Mouse (Mus musculus): ENCODE results near the gene Negr1. TPM values are rescaled to one million over a fixed set of nuclear protein-coding genes. Genes with fewer than 3 reads are reported as not detected.

The Negr1 gene
- total and polyA plus RNA-seq, 3 experiments, result not detected

DNA sequence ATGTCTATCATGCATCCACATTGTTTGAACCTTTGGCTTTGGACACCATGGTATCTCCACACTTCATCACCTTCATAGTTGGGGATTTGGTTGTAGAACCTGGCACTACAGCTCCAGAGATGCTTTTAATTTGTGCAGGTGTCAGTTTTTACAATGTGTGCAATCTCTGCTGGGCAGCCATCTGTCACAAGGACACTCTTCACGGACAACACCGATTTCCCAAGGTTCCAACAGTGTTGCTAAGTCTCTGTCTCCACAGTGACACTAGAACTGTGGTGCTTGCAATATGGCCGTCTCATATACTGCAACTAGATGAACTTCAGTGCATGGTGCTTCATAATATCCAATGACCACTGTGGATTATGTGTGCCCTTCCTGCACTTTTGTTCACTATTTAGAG, 425.5 kb downstream of the Negr1 start:
- in situ Hi-C loops (cut with MboI; ENCODE audit: low pct_ligation_motif_present, low pct_unique_long_range_greater_than_20kb, low sequenced_read_pairs), result no loop called here
- Histone ChIP-seq H3K9ac (ENCODE audit: insufficient read depth, low read depth) (no peak overlapping the region), H3K9me3 (replicated peaks; ENCODE audit: low read length) (no peaks in the 10 kb centered on the region), H3K27ac (ENCODE audit: insufficient read depth, low read depth) (no peak overlapping the region), H3K4me3 (replicated peaks in 1 of 3; ENCODE audit: low read depth in 2 of 3, low read length in 2 of 3, poor library complexity in 1 of 3) (no peak overlapping the region), H3K27me3 (replicated peaks) (no peaks in the 10 kb centered on the region), H3K79me2 (replicated peaks; ENCODE audit: control insufficient read depth, extremely low read depth, insufficient read depth, poor library complexity, severe bottlenecking) (no peaks in the 10 kb centered on the region), H3K36me3 (replicated peaks in 1 of 2; ENCODE audit: control insufficient read depth in 1 of 2, insufficient read depth in 1 of 2, low read length in 1 of 2) (no peaks in the 10 kb centered on the region), H3K4me1 (ENCODE audit: control insufficient read depth in 1 of 2, insufficient read depth in 2 of 2) (no peaks in the 10 kb centered on the region), H3K4me2 (ENCODE audit: insufficient read depth, low read depth, poor library complexity, severe bottlenecking) (no peak overlapping the region)
- dilution Hi-C loops (cut with MboI; ENCODE audit: extremely low pct_ligation_motif_present, extremely low pct_unique_long_range_greater_than_20kb, low sequenced_read_pairs), result no loop called here
- no peak for DNase-seq (ENCODE audit: extremely low read depth)
- TF ChIP-seq NRF1 (IDR thresholded peaks at IDR 0.05; ENCODE audit: low read depth, low read length), result no peak
- TF ChIP-seq PAX5 (IDR thresholded peaks at IDR 0.05; ENCODE audit: low read length), result no peak
- no peak for TF ChIP-seq CTCF (conservative IDR thresholded peaks at IDR 0.05 in 1 of 2, IDR thresholded peaks at IDR 0.05 in 1 of 2; ENCODE audit: low read depth in 2 of 2, low read length in 2 of 2)
- TF ChIP-seq CHD1 (IDR thresholded peaks at IDR 0.05; ENCODE audit: low read depth, low read length), result no peak
- TF ChIP-seq MEF2A (IDR thresholded peaks at IDR 0.05; ENCODE audit: borderline replicate concordance, low read depth, low read length), result no peak
- no peak for TF ChIP-seq CHD2 (IDR thresholded peaks at IDR 0.05; ENCODE audit: low read length)
- no peak for TF ChIP-seq USF1 (IDR thresholded peaks at IDR 0.05; ENCODE audit: low read depth, low read length)
- TF ChIP-seq EP300 (IDR thresholded peaks at IDR 0.05; ENCODE audit: low read length), result no peak
- TF ChIP-seq MAFK (IDR thresholded peaks at IDR 0.05; ENCODE audit: insufficient replicate concordance, low read length), result no peak
- no peak for TF ChIP-seq NELFE (IDR thresholded peaks at IDR 0.05; ENCODE audit: low read depth, low read length)
- TF ChIP-seq SMC3 (IDR thresholded peaks at IDR 0.05; ENCODE audit: low read depth, low read length), result no peak
- no peak for TF ChIP-seq HCFC1 (IDR thresholded peaks at IDR 0.05; ENCODE audit: low read depth, low read length)
- no peak for TF ChIP-seq SIN3A (IDR thresholded peaks at IDR 0.05; ENCODE audit: low read length)

DNA sequence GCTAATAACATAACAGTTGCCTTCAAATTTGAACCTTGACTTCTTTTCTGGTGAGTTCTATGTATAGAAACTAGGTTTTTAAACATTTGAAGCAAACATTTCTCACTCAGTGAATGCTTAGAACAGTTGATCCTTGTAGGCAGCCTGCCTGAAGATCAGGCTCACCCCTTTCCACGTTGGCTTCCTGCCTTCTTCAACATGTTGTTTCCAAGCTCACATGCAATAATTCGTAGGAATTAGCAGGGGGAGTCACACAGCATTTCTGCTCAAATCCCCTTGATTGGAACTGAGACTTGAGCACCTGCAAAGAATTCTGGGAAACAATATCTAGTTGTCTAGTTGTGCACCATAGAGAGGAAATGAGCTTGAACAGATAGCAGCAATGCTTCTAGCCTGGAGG, 430.6 kb downstream of the Negr1 start:
- Histone ChIP-seq H3K9me3 (replicated peaks; ENCODE audit: low read length) (no peaks in the 10 kb centered on the region), H3K9ac (ENCODE audit: insufficient read depth, low read depth) (no peak overlapping the region), H3K27ac (ENCODE audit: insufficient read depth, low read depth) (no peak overlapping the region), H3K4me1 (ENCODE audit: control insufficient read depth in 1 of 2, insufficient read depth in 2 of 2) (0 out of 4 replicates have a peak, but pooled peaks cover 0 to 2% of the 10 kb centered on the region in 2 experiments), H3K27me3 (replicated peaks) (no peaks in the 10 kb centered on the region), H3K4me2 (ENCODE audit: insufficient read depth, low read depth, poor library complexity, severe bottlenecking) (no peak overlapping the region), H3K36me3 (replicated peaks in 1 of 2; ENCODE audit: control insufficient read depth in 1 of 2, insufficient read depth in 1 of 2, low read length in 1 of 2) (no peaks in the 10 kb centered on the region), H3K4me3 (replicated peaks in 1 of 3; ENCODE audit: low read depth in 2 of 3, low read length in 2 of 3, poor library complexity in 1 of 3) (no peak overlapping the region), H3K79me2 (replicated peaks; ENCODE audit: control insufficient read depth, extremely low read depth, insufficient read depth, poor library complexity, severe bottlenecking) (no peaks in the 10 kb centered on the region)
- dilution Hi-C loops (cut with MboI; ENCODE audit: extremely low pct_ligation_motif_present, extremely low pct_unique_long_range_greater_than_20kb, low sequenced_read_pairs), result no loop called here
- TF ChIP-seq E2F4 (IDR thresholded peaks at IDR 0.05; ENCODE audit: insufficient replicate concordance, low read depth, low read length) (no peak), NRF1 (IDR thresholded peaks at IDR 0.05; ENCODE audit: low read depth, low read length) (no peak), JUND (conservative IDR thresholded peaks at IDR 0.05; ENCODE audit: low read depth, low read length) (no peak), ETS1 (conservative IDR thresholded peaks at IDR 0.05; ENCODE audit: low read depth, low read length) (no peak), TCF12 (IDR thresholded peaks at IDR 0.05; ENCODE audit: low read depth, low read length) (no peak), MAX (IDR thresholded peaks at IDR 0.05; ENCODE audit: low read length) (no peak), USF1 (IDR thresholded peaks at IDR 0.05; ENCODE audit: low read depth, low read length) (no peak), TBP (conservative IDR thresholded peaks at IDR 0.05; ENCODE audit: low read depth, low read length) (no peak), MYC (IDR thresholded peaks at IDR 0.05; ENCODE audit: low read depth, low read length) (no peak), ELF1 (IDR thresholded peaks at IDR 0.05; ENCODE audit: low read depth, low read length) (no peak), ZMIZ1 (IDR thresholded peaks at IDR 0.05; ENCODE audit: low read depth, low read length) (no peak), ZKSCAN1 (IDR thresholded peaks at IDR 0.05; ENCODE audit: borderline replicate concordance, low read depth, low read length) (no peak), USF2 (conservative IDR thresholded peaks at IDR 0.05; ENCODE audit: low read depth, low read length) (no peak), CHD1 (IDR thresholded peaks at IDR 0.05; ENCODE audit: low read depth, low read length) (no peak)
- in situ Hi-C loops (cut with MboI; ENCODE audit: low pct_ligation_motif_present, low pct_unique_long_range_greater_than_20kb, low sequenced_read_pairs), result no loop called here
- no peak for DNase-seq (ENCODE audit: extremely low read depth)
